Comparison of ENCODE assay signal across 24 mouse cellular contexts in the genomic region with DNA sequence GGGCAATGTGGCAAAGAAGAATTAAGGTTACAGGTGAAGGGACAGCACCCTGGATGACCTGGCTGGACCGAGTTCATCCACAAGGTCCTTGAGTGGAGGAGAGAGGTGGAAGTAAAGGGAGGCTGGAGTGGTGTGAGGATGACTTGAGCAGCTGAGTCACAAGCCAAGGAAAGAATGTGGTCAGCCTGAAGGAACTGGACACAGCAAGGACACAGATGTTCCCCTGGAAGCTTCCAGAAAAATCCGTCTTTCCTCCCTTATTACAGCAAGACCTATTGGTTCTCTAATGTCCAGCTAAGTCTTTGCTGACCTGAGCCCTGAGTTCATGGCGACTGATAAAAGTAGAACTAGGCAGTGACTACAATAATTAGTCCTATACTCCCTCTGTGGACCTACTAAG. TPM values are rescaled to one million over a fixed set of nuclear protein-coding genes. Genes with fewer than 3 reads are reported as not detected.
"Had no signal": no experiment of that assay in that cellular context is flagged by ENCODE, and none has a peak within 500 bp of the region (broad histone marks: within the 10 kb centered on the region; RNA-seq: fewer than 3 reads in every experiment).

No protein-coding gene starts in this region.

- H3K36me3 ChIP-seq: heart, embryonic 13.5 days; heart, embryonic 15.5 days; hindbrain, embryonic 13.5 days; hindbrain, embryonic 15.5 days; kidney, embryonic 15.5 days; limb, embryonic 13.5 days; limb, embryonic 15.5 days; liver, embryonic 12.5 days had no signal

- H3K27me3 ChIP-seq: heart, embryonic 13.5 days; heart, embryonic 15.5 days; hindbrain, embryonic 13.5 days; hindbrain, embryonic 15.5 days; kidney, embryonic 15.5 days; limb, embryonic 13.5 days; limb, embryonic 15.5 days; liver, embryonic 12.5 days had no signal

- H3K4me1 ChIP-seq: heart, embryonic 13.5 days; heart, embryonic 15.5 days; hindbrain, embryonic 13.5 days; hindbrain, embryonic 15.5 days; limb, embryonic 13.5 days; limb, embryonic 15.5 days; liver, embryonic 12.5 days had no signal

- H3K9me3 ChIP-seq: heart, embryonic 15.5 days; hindbrain, embryonic 13.5 days; hindbrain, embryonic 15.5 days; kidney, embryonic 15.5 days; limb, embryonic 13.5 days; limb, embryonic 15.5 days; liver, embryonic 12.5 days had no signal

- H3K4me3 ChIP-seq: heart, embryonic 13.5 days; heart, embryonic 15.5 days; hindbrain, embryonic 13.5 days; hindbrain, embryonic 15.5 days; kidney, embryonic 15.5 days; limb, embryonic 13.5 days; limb, embryonic 15.5 days; liver, embryonic 12.5 days had no signal

- H3K27ac ChIP-seq: heart, embryonic 13.5 days; heart, embryonic 15.5 days; hindbrain, embryonic 13.5 days; hindbrain, embryonic 15.5 days; hindbrain, postnatal 0 days; kidney, embryonic 15.5 days; kidney, postnatal 0 days; limb, embryonic 13.5 days; limb, embryonic 15.5 days; liver, embryonic 12.5 days; liver, embryonic 14.5 days had no signal

- DNase-seq: forebrain, postnatal 0 days; gastrocnemius, postnatal 10 days; gastrocnemius, postnatal 25 days; heart, postnatal 14 days; kidney, adult 11 months; kidney, adult 2 months; kidney, adult 9 months; kidney, postnatal 14 days; kidney, postnatal 36 days; layer of hippocampus, adult 9-11 months; layer of hippocampus, postnatal 36 days; left cerebral cortex, postnatal 4 days had no signal

RNA-seq across cellular contexts. Expression of gene Col15a1, which starts 12.6 kb away (rescaled TPM):
- total RNA-seq: hematopoietic stem cell, adult 5-6 weeks had no signal
